Mouse (Mus musculus) lung, postnatal 14 days (tissue): Measurements from ENCODE around the gene Cryab.

Experiments used
- DNase-seq: peaks from one replicate; pipeline ENCODE4 v3.0.0; 2021

Gene Cryab

GRCm38 (mm10) chr9:50800985-50801384 lies 49.9 kb downstream of the Cryab start:
- peak; percentile 75 for DNase-seq

GRCm38 (mm10) chr9:50803055-50803671 lies 52.0 kb downstream of the Cryab start:
- no peak for DNase-seq
